Mouse (Mus musculus): ENCODE measurements around the gene Naa16.

The Naa16 gene

GRCm38 (mm10) chr14:79390265-79390926 lies at the start of gene Naa16:
Gene Naa16 (minus strand): TSS chr14:79390778.
- peak; percentile 92 for DNase-seq

GRCm38 (mm10) chr14:79434068-79434467 lies 43.5 kb upstream of the Naa16 start:
- DNase-seq, result no peak

- peak; percentile 51 for DNase-seq
Measured at GRCm38 (mm10) chr14:79426730-79427365, 36.3 kb upstream of the Naa16 start.

DNA sequence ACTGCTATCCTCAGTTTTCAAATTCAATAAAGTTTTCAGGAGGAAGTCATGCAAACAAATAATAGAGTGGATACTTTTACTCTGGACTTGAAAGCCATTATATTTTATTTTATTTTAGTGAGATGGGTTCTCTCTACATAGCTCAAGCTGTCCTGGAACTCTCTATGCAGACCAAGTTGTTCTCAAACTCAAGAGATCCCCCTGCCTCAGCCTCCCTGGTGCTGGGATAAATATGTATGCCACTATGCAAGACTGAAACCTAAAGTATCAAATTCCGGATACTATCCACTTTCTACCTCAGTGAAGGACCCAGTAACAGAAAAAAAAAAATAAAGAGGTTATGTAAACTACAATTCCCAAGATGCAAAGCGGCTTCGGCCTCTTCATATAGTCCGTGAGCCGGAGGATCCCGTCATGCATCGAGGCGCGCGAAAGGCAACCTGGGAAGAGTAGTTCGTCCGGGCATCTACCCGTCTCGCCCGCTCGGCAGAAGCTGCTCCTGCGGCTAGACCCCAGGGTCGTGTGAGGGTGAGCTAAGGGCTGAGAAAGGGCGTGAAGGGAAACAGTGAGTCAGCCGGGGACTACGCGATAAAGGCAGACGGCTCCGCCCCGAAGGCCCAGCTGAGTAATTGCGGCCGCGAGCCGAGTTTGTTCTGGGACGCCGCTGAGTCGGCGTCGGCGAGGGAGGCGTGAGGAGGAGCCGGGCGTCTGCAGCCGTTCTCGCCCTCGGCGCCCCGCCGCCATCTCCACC lies 35.6 kb upstream of the Naa16 start, which contains the start of gene Kbtbd7:
Kbtbd7 (plus strand) TSS at position 533 of the 751 bp plus-strand sequence.
- peak; percentile 90 for DNase-seq

DNA sequence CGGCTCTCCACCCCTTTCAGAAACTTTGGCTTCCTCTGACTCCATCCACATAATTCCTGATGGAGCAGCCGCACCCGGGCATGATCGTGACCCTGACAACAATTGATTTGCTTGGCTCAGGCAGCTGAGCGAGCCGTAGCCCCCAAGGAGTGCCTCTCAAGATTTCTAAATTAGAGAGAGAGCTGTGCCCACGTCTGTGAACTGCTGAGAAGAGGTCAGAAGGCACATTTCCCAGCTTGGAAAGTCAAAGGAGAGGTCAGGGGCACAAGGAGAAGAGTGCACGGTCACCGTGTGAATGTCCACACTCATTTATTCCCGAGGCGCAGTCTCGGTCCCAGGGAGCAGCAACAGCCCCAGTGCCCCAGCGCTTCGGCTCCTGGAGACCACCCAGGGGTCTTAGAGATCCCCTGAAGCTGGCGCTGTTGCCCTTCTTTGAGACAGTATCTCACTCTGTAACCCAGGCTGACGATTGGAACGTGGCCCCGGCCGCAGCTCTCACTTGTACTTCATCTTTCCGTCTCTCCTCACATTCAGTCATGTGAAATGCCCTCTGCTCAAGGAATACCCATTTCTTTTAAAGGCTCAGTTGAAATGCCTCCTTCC lies 29.6 kb upstream of the Naa16 start:
- DNase-seq, result no peak

- no peak for DNase-seq
Measured at GRCm38 (mm10) chr14:79413121-79413520, 22.5 kb upstream of the Naa16 start.

GRCm38 (mm10) chr14:79410662-79411061 lies 20.1 kb upstream of the Naa16 start:
- no peak for DNase-seq

DNA sequence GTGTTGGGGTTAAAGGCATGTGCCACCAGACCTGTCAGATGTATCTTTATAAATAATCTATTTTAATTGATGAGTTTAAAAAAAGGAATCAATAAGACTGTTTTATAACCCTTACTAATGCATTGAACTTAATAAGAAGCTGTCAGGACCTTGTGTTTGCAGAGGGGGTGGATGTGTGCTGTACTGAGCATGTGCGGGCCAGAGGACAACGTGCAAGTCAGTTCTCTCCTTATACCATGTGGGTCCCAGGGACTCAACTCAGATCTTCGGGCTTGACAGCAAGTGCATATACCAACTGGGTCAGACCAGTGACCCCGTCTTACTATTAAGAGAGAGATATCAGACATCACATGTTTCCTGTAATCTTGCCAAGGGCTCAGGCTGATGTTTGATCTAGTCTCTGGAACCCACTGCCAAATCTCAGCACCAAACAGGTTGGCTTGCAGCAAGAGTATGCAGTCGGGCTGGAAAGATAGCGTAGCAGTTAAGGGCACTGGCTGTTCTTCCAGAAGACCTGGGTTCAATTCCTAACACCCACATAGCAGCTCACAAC lies 18.8 kb upstream of the Naa16 start:
- DNase-seq, result no peak

GRCm38 (mm10) chr14:79407641-79408040 lies 17.1 kb upstream of the Naa16 start:
- DNase-seq, result no peak

GRCm38 (mm10) chr14:79397321-79398122 lies 6.9 kb upstream of the Naa16 start, which contains the start of gene Mtrf1:
Gene Mtrf1 (plus strand): TSS chr14:79397772.
- DNase-seq, result peak; percentile 74

GRCm38 (mm10) chr14:79394564-79394963 lies 4.0 kb upstream of the Naa16 start:
- DNase-seq, result no peak

DNA sequence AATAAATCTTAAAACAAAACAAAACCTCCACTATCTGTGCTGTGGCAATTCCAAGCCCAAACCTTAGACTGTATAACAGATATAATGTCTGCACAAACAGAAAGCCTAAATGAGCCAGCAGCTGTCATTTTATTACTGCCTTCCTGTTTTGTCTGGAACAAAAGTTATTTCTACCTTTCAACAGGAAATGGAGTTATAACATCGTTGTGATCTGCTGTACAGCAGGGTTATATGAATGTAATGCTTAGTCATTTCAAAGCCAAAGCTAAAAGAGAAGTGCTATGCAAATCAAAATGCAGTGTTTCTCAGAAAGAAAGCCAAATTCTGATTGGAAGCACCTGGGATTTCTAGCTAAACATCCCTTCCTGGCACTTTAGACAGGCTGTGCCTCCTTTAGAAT lies 2.7 kb upstream of the Naa16 start:
- DNase-seq, result no peak

- DNase-seq, result peak; percentile 60
Measured at GRCm38 (mm10) chr14:79389438-79390264, 927 bp downstream of the Naa16 start.

DNA sequence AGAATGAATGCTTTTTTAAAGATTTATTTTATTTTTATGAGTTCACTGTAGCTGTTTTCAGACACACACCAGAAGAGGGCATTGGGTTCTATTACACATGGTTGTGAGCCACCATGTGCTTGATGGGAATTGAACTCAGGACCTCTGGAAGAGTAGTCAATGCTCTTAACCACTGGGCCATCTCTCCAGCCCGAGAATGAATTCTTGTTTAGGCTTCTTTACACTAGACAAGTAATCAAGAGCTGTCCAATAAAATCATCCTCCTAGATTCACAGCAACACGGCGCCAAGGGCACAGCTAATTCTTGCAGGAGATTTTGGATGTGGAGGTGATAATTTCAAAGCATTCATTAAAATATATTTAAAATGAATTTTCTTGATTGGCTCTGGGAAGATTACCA lies 2.3 kb downstream of the Naa16 start:
- DNase-seq, result no peak

DNA sequence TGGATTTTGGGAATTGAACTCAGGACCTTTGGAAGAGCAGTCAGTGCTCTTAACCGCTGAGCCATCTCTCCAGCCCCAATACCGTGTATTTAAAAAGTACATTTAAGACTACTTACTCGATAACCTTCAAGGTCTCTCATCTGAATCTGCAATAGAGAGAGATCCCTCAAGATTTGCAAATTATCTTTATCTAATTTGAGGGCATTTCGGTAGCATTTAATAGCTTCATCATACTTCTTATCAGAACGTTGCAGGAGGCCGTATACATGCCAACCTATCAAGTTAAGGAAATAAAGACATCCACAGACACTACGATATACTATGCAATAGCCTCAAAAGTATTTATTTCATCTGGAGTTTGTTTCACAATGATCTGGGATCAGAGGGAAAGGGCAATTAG lies 7.5 kb downstream of the Naa16 start:
- no peak for DNase-seq

DNA sequence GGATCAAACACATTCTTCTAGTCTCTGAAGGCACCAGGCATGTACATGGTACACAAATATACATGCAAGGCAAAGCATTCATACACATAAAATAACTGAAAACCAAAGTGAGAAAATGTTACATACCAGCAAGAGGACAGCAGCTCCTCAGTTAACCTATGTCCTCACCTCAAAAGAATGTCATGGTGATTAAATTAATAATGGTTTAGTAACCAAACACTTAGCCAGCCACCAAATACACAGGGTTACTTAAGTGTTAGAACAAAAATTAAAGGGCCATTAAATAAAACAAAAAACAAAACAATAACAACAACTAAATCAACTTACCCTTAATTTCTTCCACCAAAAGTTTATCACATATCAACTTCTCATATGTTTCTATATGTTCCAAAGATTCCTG lies 13.5 kb downstream of the Naa16 start:
- no peak for DNase-seq

DNA sequence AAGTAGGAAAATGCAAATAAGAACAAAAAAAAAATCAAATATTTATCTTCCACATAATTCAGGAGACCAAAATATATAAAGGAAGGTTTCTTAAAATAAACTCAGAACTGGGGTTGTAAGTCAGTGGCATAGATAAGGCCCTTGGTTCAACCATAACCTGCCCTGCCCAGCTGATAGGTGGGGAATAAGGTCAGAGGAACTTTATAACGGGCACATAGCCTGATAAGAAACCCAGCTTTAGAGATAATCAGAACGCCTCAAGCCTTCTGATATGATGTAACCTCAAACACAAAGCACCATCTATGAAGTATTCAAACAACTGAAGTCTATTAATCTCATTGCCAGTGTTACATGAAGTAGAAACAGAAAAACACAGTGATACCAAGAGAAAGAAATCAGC lies 32.5 kb downstream of the Naa16 start:
- DNase-seq, result no peak

DNA sequence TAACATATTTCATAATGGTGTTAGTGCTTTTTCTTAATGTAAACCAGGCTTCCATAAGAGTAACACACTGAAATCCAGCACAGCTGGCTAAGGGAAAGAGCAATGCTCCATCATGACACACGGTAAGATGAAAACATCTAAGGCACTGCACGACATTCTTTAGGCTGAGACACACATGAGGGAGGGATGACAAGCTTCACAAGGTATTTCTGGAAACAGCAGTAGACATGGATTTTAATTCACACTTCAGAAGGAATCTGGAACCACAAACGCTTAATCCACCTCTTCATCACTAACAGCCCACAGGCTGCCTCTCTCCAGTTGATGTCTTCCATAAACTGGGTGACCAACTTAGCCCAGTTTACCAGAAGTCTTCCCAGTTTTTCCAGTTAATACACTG lies 44.2 kb downstream of the Naa16 start:
- no peak for DNase-seq

DNA sequence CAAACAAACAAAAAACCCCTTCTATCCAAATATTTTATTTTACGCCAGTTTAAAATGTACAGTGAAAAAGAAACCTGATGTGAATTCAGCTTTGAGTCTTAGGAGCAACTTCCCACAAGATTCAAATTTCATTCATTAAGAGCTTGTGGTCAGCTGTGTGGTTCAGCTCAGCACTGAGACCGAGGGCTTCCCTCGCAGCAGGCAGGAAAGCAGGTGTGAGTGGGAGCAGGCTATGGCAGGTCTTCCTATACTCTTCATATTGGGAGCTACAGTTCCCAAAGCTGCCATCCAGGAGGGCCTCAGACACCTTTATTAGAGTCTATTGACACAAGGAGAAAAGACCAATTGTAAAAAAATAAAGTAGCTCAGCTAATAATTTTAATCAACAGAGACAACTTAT lies 55.0 kb downstream of the Naa16 start:
- no peak for DNase-seq

DNA sequence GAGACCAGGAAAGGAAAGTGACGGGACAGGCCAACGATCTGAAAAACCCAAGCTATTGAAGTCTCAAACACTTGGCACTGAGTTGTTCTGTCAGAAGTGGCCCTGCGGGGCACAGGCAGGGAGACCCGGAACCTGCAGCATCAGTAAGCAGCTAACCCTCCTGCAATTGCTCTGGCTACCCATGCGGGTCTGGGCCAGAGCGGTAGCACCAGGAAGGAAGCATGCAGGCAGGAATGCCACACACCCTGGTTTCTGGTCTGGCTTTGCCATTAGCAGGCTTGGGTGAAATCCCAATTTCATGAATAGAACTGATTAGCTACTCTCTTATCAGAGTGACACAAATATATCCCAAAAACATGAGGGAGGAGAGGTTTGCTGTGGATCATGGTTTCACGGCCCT lies 58.6 kb downstream of the Naa16 start:
- DNase-seq, result no peak

GRCm38 (mm10) chr14:79330944-79331561 lies 59.5 kb downstream of the Naa16 start:
- no peak for DNase-seq
